Mouse (Mus musculus) embryonic facial prominence, embryonic 11.5 days (tissue): Measurements from ENCODE around the gene Ccl17. TPM values are rescaled to one million over a fixed set of nuclear protein-coding genes. Genes with fewer than 3 reads are reported as not detected.

ENCODE experiments used
- ATAC-seq: fragments of 200-750 bp; cut with Nextera tagmentation; replicated peaks from 2 replicates; pipeline ENCODE4 v1.8.0; 2017; ENCODE audit warnings: low read depth; ENCODE audit not compliant: insufficient number of reproducible peaks, low FRiP score, low TSS enrichment
- DNase-seq: peaks from one replicate; pipeline ENCODE4 v3.0.0-alpha.2; 2015; ENCODE audit warnings: low spot score
- H3K27ac ChIP-seq: fragments of 300-500 bp; sonication (generic); replicated peaks from 2 replicates; pipeline ENCODE4 v1.5.1; 2014; ENCODE audit warnings: mild to moderate bottlenecking, low read depth, low read length, control low read depth
- H3K27me3 ChIP-seq: fragments of 300-500 bp; sonication (generic); 2 replicates; pipeline ENCODE4 v1.6.1; 2014; ENCODE audit warnings: mild to moderate bottlenecking, low read length, moderate library complexity, mixed read lengths; ENCODE audit not compliant: control insufficient read depth, insufficient read depth
- H3K36me3 ChIP-seq: fragments of 300-500 bp; sonication (generic); replicated peaks from 2 replicates; pipeline ENCODE4 v1.6.1; 2014; ENCODE audit warnings: low read depth, mild to moderate bottlenecking, low read length, moderate library complexity, mixed read lengths; ENCODE audit not compliant: control insufficient read depth, insufficient read depth
- H3K4me1 ChIP-seq: fragments of 300-500 bp; sonication (generic); 2 replicates; pipeline ENCODE4 v1.6.1; 2014; ENCODE audit warnings: low read length, mixed read lengths; ENCODE audit not compliant: control insufficient read depth, insufficient read depth
- H3K4me2 ChIP-seq: fragments of 300-500 bp; sonication (generic); 2 replicates; pipeline ENCODE4 v1.6.1; 2014; ENCODE audit warnings: low read depth, mild to moderate bottlenecking, control low read depth, low read length, moderate library complexity
- H3K4me3 ChIP-seq: fragments of 300-500 bp; sonication (generic); 2 replicates; pipeline ENCODE4 v1.5.1; 2014; ENCODE audit warnings: low read depth, low read length, control low read depth
- H3K9ac ChIP-seq: fragments of 300-500 bp; sonication (generic); replicated peaks from 2 replicates; pipeline ENCODE4 v1.6.1; 2014; ENCODE audit warnings: mild to moderate bottlenecking, control low read depth, low read length
- H3K9me3 ChIP-seq: fragments of 300-500 bp; sonication (generic); replicated peaks from 2 replicates; pipeline ENCODE4 v1.6.1; 2016; ENCODE audit warnings: mild to moderate bottlenecking, low read length, inconsistent platforms, mixed read lengths; ENCODE audit not compliant: control insufficient read depth
- WGBS: fragments of 180-500 bp; shearing (Covaris S2); extraction: QIAGEN DNeasy Blood & Tissue Kit; methylation state at CpG from one replicate; pipeline ENCODE4 v1.1.7; 2014; 5-methylcytosine and 5-hydroxymethylcytosine counted together
- polyA plus RNA-seq: library from polyadenylated mRNA; unstranded; fragments of >200 nt; fragmentation: Nextera tagmentation; extraction: Ambion mirVana; gene quantifications from 2 replicates; pipeline ENCODE4 v1.2.1, GENCODE M21; 2014

Gene Ccl17
- polyA plus RNA-seq, 1 experiment from 2014 or later = not detected

DNA sequence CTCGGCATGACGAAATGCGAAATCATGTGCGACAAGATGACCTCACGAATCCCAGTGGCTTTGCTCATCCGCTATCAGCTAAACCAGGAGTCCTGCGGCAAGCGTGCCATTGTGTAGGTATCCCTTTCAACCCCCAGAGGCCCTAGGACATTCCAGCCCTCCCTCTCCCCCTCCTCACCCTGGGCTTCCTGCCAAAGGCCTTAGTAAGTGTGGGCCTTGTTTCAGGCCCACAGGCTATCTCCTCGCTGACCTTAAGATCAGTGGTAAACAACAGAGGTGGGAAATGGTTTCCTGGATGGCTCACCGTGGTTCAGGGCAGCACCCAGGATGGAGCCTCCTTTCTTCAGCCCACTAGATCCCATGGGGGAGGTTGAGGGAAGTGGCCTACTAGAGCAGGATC is 32.2 kb upstream of the Ccl17 start:
- Histone ChIP-seq H3K4me2 (no peak overlapping the region), H3K9me3 (no peaks in the 10 kb centered on the region), H3K36me3 (no peaks in the 10 kb centered on the region; the same call in 1 of the 2 replicates), H3K4me1 (no peaks in the 10 kb centered on the region; the same call in 1 of the 2 replicates), H3K27ac (no peak overlapping the region), H3K4me3 (no peak overlapping the region), H3K27me3 (peaks cover 4% of the 10 kb centered on the region; the same call in 1 of the 2 replicates), H3K9ac (no peak overlapping the region)
- no peak for DNase-seq
- ATAC-seq = no peak
- 59% methylated on average over 10 of the region's 10 CpGs for WGBS

GRCm38 (mm10) chr8:94778473-94778872 is 31.8 kb upstream of the Ccl17 start:
- Histone ChIP-seq H3K27me3 (0 out of 2 replicates have a peak, but pooled peaks cover 2% of the 10 kb centered on the region), H3K9ac (no peak overlapping the region), H3K4me2 (no peak overlapping the region), H3K27ac (no peak overlapping the region), H3K9me3 (no peaks in the 10 kb centered on the region), H3K36me3 (no peaks in the 10 kb centered on the region; the same call in 1 of the 2 replicates), H3K4me3 (no peak overlapping the region), H3K4me1 (no peaks in the 10 kb centered on the region; the same call in 1 of the 2 replicates)
- ATAC-seq (no peak), DNase-seq (no peak)
- 39% methylated on average over 5 of the region's 5 CpGs for WGBS

DNA sequence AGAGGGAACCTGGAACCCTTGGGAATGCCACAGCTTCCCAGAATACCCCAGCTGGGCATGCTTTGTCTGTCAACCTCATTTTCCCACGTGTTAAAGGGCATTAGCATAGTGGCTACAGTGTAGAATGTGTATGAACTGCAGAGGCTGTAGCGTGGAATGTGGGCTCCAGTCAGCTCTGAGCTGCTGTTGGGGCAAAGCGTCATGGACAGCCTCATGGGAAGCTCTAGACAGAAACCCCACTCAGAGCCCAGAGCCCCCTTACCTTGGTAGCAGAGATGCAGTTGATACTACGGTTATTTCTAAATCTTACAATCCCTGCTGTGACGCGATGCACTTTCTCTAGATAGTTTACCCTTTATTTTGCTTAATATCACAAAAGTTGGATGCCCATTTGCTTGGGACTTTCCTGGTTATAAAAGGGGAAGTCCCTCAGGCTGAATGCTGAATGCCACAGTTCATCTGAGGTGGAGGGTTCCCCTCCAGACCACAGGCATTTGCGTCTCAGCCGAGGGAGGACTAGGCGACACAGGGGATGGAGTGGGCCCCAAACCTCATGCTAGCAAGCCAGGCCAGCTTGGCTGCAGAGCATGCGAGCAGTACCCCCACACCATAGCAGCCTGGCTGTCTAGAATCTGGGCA is 31.2 kb upstream of the Ccl17 start:
- no peak overlapping the region for H3K27ac ChIP-seq
- no peak overlapping the region for H3K4me2 ChIP-seq
- ATAC-seq (no peak), DNase-seq (peak; percentile 10)
- no peaks in the 10 kb centered on the region; the same call in 1 of the 2 replicates for H3K36me3 ChIP-seq
- no peak overlapping the region for H3K9ac ChIP-seq
- 77% methylated on average over 10 of the region's 10 CpGs for WGBS
- no peak overlapping the region for H3K4me3 ChIP-seq
- no peaks in the 10 kb centered on the region for H3K9me3 ChIP-seq
- 0 out of 2 replicates have a peak, but pooled peaks cover 2% of the 10 kb centered on the region for H3K27me3 ChIP-seq
- no peaks in the 10 kb centered on the region; the same call in 1 of the 2 replicates for H3K4me1 ChIP-seq

GRCm38 (mm10) chr8:94779534-94780294 is 30.5 kb upstream of the Ccl17 start:
- ATAC-seq = no peak
- Histone ChIP-seq H3K27ac (no peak overlapping the region), H3K4me3 (no peak overlapping the region), H3K27me3 (no peaks in the 10 kb centered on the region), H3K9ac (no peak overlapping the region), H3K4me2 (no peak overlapping the region), H3K4me1 (no peaks in the 10 kb centered on the region; the same call in 1 of the 2 replicates), H3K9me3 (no peaks in the 10 kb centered on the region), H3K36me3 (no peaks in the 10 kb centered on the region; the same call in 1 of the 2 replicates)
- DNase-seq = no peak
- WGBS = 90% methylated on average over 16 of the region's 16 CpGs

GRCm38 (mm10) chr8:94780491-94781154 is 29.6 kb upstream of the Ccl17 start:
- no peaks in the 10 kb centered on the region for H3K9me3 ChIP-seq
- H3K36me3 ChIP-seq = no peaks in the 10 kb centered on the region; the same call in 1 of the 2 replicates
- WGBS = 83% methylated on average over 21 of the region's 21 CpGs
- ATAC-seq (no peak), DNase-seq (no peak)
- no peak overlapping the region for H3K4me3 ChIP-seq
- H3K4me2 ChIP-seq = no peak overlapping the region
- no peak overlapping the region for H3K27ac ChIP-seq
- H3K9ac ChIP-seq = no peak overlapping the region
- H3K4me1 ChIP-seq = no peaks in the 10 kb centered on the region; the same call in 1 of the 2 replicates
- no peaks in the 10 kb centered on the region for H3K27me3 ChIP-seq

DNA sequence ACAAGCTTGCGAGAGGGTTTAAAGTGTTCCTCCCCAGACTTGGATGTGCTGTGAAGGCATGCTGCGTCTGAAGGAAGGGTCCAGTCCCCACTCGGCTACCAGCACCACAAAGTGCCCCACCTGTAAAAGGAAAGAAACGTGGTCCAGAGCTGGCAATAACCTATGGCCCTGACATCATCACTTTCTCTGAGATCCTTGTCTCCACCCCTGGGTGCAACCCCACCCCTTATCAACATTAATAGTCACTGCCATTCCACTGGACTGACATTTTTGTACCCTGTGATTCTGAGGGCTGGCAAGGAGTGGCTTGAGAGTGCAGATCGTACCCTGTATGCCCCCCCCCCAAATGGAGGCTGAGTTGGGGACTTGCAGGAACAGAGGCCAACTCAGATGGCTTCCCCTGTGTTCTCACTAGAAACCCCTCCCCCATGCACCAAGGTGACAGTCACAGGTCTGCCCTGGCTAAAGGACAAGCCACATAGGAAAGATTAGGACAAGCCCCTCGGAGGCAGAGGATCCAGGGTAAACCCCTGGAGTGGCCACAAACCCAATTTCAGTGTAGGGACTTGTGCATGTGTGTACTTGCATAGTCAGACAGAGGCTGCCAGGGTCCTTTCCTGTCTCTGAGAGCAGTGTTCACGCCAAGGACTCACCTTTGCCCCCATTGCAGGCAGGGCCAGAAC is 29.0 kb upstream of the Ccl17 start:
- no peak for DNase-seq
- no peaks in the 10 kb centered on the region for H3K27me3 ChIP-seq
- no peaks in the 10 kb centered on the region for H3K9me3 ChIP-seq
- no peak overlapping the region for H3K9ac ChIP-seq
- no peak overlapping the region for H3K4me3 ChIP-seq
- no peaks in the 10 kb centered on the region; the same call in 1 of the 2 replicates for H3K36me3 ChIP-seq
- H3K4me2 ChIP-seq = no peak overlapping the region
- no peaks in the 10 kb centered on the region; the same call in 1 of the 2 replicates for H3K4me1 ChIP-seq
- WGBS = 59% methylated on average over 7 of the region's 7 CpGs
- no peak for ATAC-seq
- H3K27ac ChIP-seq = no peak overlapping the region

- ATAC-seq (0 out of 2 replicates have a peak, but pooled peaks have one; percentile 34), DNase-seq (peak; percentile 23)
- no peak overlapping the region for H3K27ac ChIP-seq
- H3K9ac ChIP-seq = no peak overlapping the region
- no peaks in the 10 kb centered on the region; the same call in 1 of the 2 replicates for H3K36me3 ChIP-seq
- WGBS = 8% methylated on average over 11 of the region's 11 CpGs
- H3K4me3 ChIP-seq = no peak overlapping the region
- H3K9me3 ChIP-seq = no peaks in the 10 kb centered on the region
- H3K4me1 ChIP-seq = no peaks in the 10 kb centered on the region; the same call in 1 of the 2 replicates
- H3K27me3 ChIP-seq = no peaks in the 10 kb centered on the region
- H3K4me2 ChIP-seq = no peak overlapping the region
Observed at GRCm38 (mm10) chr8:94781838-94782235, 28.4 kb upstream of the Ccl17 start.
